Mouse (Mus musculus) myocyte (in vitro differentiated cells): ENCODE data around the gene Gm20388. TPM values are rescaled to one million over a fixed set of nuclear protein-coding genes. Genes with fewer than 3 reads are reported as not detected.

Source experiments
- H3K27me3 ChIP-seq: one replicate; pipeline ENCODE4 v1.6.1; 2011; ENCODE audit not compliant: control insufficient read depth, insufficient read depth, insufficient read length
- H3K36me3 ChIP-seq: one replicate; pipeline ENCODE4 v1.6.1; 2011; ENCODE audit not compliant: control insufficient read depth, insufficient read depth
- H3K4me2 ChIP-seq: one replicate; pipeline ENCODE4 v1.6.1; 2011; ENCODE audit warnings: low read depth, control low read depth
- H3K4me3 ChIP-seq: one replicate; pipeline ENCODE4 v1.5.1; 2011; ENCODE audit warnings: mild to moderate bottlenecking, control low read depth, moderate library complexity
- H3K79me2 ChIP-seq: one replicate; pipeline ENCODE4 v1.6.1; 2011; ENCODE audit not compliant: control insufficient read depth, insufficient read depth
- H3ac ChIP-seq: one replicate; pipeline ENCODE4 v1.6.1; 2011; ENCODE audit not compliant: control insufficient read depth, insufficient read length
- CEBPB ChIP-seq: IDR thresholded peaks from 2 replicates; pipeline ENCODE4 v1.6.1; 2011; ENCODE audit warnings: mild to moderate bottlenecking, moderate library complexity; ENCODE audit not compliant: poor library complexity, insufficient read depth, severe bottlenecking
- E2F4 ChIP-seq: IDR thresholded peaks from one replicate; pipeline ENCODE4 v1.6.1; 2011; ENCODE audit warnings: mild to moderate bottlenecking, control low read depth, moderate library complexity; ENCODE audit not compliant: insufficient read depth
- MAX ChIP-seq: IDR thresholded peaks from one replicate; pipeline ENCODE4 v1.6.1; 2011; ENCODE audit warnings: low read depth, mild to moderate bottlenecking, control low read depth
- MYOD1 ChIP-seq, 3 experiments: IDR thresholded peaks; one replicate each; pipeline ENCODE4 v1.6.1; 2011; ENCODE audit warnings: control low read depth in 2 of 3, low read depth in 2 of 3, mild to moderate bottlenecking in 2 of 3, moderate library complexity in 1 of 3; ENCODE audit not compliant: insufficient read length in 2 of 3, control insufficient read depth in 1 of 3
- MYOG ChIP-seq, 3 experiments: IDR thresholded peaks; one replicate each; pipeline ENCODE4 v1.6.1; 2011; ENCODE audit warnings: control low read depth in 2 of 3, low read depth in 2 of 3, mild to moderate bottlenecking in 2 of 3; ENCODE audit not compliant: insufficient read length in 2 of 3, control insufficient read depth in 1 of 3, insufficient read depth in 1 of 3
- POLR2A ChIP-seq: IDR thresholded peaks from one replicate; pipeline ENCODE4 v1.6.1; 2011; ENCODE audit warnings: low read depth, mild to moderate bottlenecking, control low read depth, moderate library complexity; ENCODE audit not compliant: insufficient read length
- POLR2AphosphoS2 ChIP-seq: IDR thresholded peaks from one replicate; pipeline ENCODE4 v1.6.1; 2011; ENCODE audit warnings: low read depth, control low read depth; ENCODE audit not compliant: insufficient read length
- REST ChIP-seq: IDR thresholded peaks from one replicate; pipeline ENCODE4 v1.6.1; 2011; ENCODE audit warnings: mild to moderate bottlenecking, control low read depth, moderate library complexity; ENCODE audit not compliant: insufficient read depth, insufficient read length
- SRF ChIP-seq: IDR thresholded peaks from one replicate; pipeline ENCODE4 v1.6.1; 2011; ENCODE audit warnings: low read depth; ENCODE audit not compliant: control insufficient read depth, insufficient read length
- TCF12 ChIP-seq: IDR thresholded peaks from one replicate; pipeline ENCODE4 v1.6.1; 2011; ENCODE audit warnings: mild to moderate bottlenecking, control low read depth; ENCODE audit not compliant: poor library complexity, insufficient read depth, severe bottlenecking
- TCF3 ChIP-seq: IDR thresholded peaks from one replicate; pipeline ENCODE4 v1.6.1; 2011; ENCODE audit warnings: low read depth, control low read depth; ENCODE audit not compliant: insufficient read length
- USF1 ChIP-seq: IDR thresholded peaks from one replicate; pipeline ENCODE4 v1.6.1; 2011; ENCODE audit warnings: low read depth, mild to moderate bottlenecking, control low read depth, moderate library complexity
- polyA plus RNA-seq: library from polyadenylated mRNA; unstranded; fragments of >200 nt; fragmentation: generic; extraction: Trizol; gene quantifications from one replicate; pipeline ENCODE4 v1.2.1, GENCODE M21; 2012; ENCODE audit warnings: missing spikeins

Gene Gm20388
- polyA plus RNA-seq, 1 experiment: 15.3 TPM

GRCm38 (mm10) chr8:123349073-123349472, 3438.4 kb downstream of the Gm20388 start:
- H3K4me3 ChIP-seq: no peak overlapping the region
- H3K36me3 ChIP-seq: no peaks in the 10 kb centered on the region
- H3K27me3 ChIP-seq: no peaks in the 10 kb centered on the region
- H3ac ChIP-seq: no peak overlapping the region
- no peaks in the 10 kb centered on the region for H3K79me2 ChIP-seq
- TF ChIP-seq E2F4: no peak
- TF ChIP-seq POLR2A: no peak
- no peak for TF ChIP-seq USF1
- no peak for TF ChIP-seq SRF
- TF ChIP-seq REST: no peak
- no peak for TF ChIP-seq CEBPB
- no peak for TF ChIP-seq MAX
- no peak for TF ChIP-seq MYOG (IDR thresholded peaks at IDR 0.05; ENCODE audit: control insufficient read depth in 1 of 3, insufficient read depth in 1 of 3, insufficient read length in 2 of 3, low read depth in 2 of 3)
- TF ChIP-seq POLR2AphosphoS2: no peak
- TF ChIP-seq MYOD1 (IDR thresholded peaks at IDR 0.05; ENCODE audit: control insufficient read depth in 1 of 3, insufficient read length in 2 of 3, low read depth in 2 of 3): no peak
- no peak for TF ChIP-seq TCF12
- no peak for TF ChIP-seq TCF3
- H3K4me2 ChIP-seq: no peak overlapping the region

DNA sequence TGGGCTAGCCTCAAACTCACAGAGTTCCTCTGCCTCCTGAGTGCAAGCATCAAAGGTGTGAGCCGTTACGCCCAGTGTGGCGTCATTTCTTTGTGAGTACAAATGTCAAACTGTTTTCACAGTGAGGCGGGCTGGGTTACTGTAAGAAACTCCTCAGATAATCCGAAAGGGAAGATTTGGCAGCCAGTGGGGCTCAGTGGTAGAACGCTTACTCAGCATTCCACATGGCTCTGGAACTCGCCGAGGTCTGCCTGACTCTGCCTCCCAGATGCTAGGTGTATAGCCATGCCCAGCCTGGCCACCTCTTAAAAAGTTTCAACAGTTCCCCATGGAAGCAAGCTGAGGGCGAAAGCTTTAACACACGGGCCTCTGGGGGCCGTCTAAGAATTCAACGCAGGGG, 3441.5 kb downstream of the Gm20388 start:
- H3ac ChIP-seq: no peak overlapping the region
- no peak overlapping the region for H3K4me3 ChIP-seq
- no peaks in the 10 kb centered on the region for H3K79me2 ChIP-seq
- TF ChIP-seq USF1 (no peak), REST (no peak)
- no peak overlapping the region for H3K4me2 ChIP-seq
- H3K36me3 ChIP-seq: no peaks in the 10 kb centered on the region
- no peaks in the 10 kb centered on the region for H3K27me3 ChIP-seq

- Histone ChIP-seq H3K79me2 (no peaks in the 10 kb centered on the region), H3K27me3 (no peaks in the 10 kb centered on the region), H3ac (no peak overlapping the region), H3K36me3 (no peaks in the 10 kb centered on the region), H3K4me2 (no peak overlapping the region), H3K4me3 (no peak overlapping the region)
- TF ChIP-seq E2F4 (no peak), POLR2AphosphoS2 (no peak), USF1 (no peak), CEBPB (no peak), SRF (no peak)
Measured at GRCm38 (mm10) chr8:123352786-123353185, 3442.1 kb downstream of the Gm20388 start.

DNA sequence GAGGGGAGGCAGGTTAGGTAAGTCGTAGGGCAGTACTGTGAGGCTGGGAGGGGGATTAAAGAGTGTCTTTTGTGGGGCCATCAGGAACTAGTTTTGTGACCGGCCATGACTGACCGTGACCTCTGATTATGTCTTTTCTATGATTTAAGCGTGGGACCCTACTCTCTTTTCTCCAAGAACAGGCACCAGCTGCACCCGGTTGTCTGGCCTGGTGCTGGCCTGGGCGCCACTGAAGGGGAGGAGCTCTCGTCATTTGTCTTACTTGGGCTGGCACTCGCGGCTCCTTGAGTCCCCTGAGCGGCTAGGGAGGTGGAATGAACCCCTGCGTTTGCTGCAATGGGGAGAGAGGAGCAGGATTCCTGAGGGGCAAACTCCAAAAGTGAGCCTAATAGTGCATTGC, 3442.6 kb downstream of the Gm20388 start:
- Histone ChIP-seq H3K36me3 (no peaks in the 10 kb centered on the region), H3K4me2 (no peak overlapping the region), H3K4me3 (no peak overlapping the region), H3K27me3 (no peaks in the 10 kb centered on the region), H3K79me2 (no peaks in the 10 kb centered on the region), H3ac (no peak overlapping the region)
- no peak for TF ChIP-seq CEBPB
- no peak for TF ChIP-seq TCF3
- TF ChIP-seq POLR2AphosphoS2: no peak
- no peak for TF ChIP-seq SRF
- no peak for TF ChIP-seq TCF12
- no peak for TF ChIP-seq MAX
- no peak for TF ChIP-seq USF1
- no peak for TF ChIP-seq MYOG (IDR thresholded peaks at IDR 0.05; ENCODE audit: control insufficient read depth in 1 of 3, insufficient read depth in 1 of 3, insufficient read length in 2 of 3, low read depth in 2 of 3)
- no peak for TF ChIP-seq REST
- TF ChIP-seq MYOD1 (IDR thresholded peaks at IDR 0.05; ENCODE audit: control insufficient read depth in 1 of 3, insufficient read length in 2 of 3, low read depth in 2 of 3): no peak
- TF ChIP-seq E2F4: no peak
- TF ChIP-seq POLR2A: no peak

DNA sequence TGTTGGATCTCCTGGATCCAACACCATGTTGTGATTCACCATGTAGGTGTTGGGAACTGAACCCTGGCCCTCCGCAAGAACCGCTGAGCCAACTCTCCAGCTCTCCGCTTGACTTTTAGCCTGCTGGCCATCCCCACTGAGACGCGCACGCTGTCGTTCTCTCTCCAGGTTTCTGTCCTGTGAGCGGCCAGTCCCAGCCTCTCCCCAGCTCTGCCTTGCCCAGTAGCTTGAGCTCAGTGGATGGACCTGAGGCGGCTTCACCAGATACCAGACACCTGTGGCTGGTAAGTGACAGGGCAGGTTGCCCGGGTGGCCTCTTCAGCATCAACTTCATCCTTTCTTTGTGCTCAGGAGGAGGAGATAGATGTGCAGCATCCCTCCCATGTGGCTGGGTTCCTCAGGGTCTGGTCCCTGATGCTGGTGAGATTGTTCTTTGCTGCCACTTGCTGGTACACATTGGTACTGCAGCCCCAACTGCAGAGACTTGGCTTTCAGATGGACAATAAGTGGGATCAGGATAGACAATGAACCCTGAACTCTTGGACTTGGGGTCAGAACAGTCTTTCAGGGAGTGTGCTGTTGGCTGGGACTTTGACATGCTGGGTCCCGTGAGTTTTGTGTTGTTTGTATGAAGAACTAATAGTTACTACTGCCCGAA, 3450.6 kb downstream of the Gm20388 start:
- H3K27me3 ChIP-seq: no peaks in the 10 kb centered on the region
- TF ChIP-seq REST: no peak
- TF ChIP-seq POLR2AphosphoS2: no peak
- no peak for TF ChIP-seq MAX
- TF ChIP-seq MYOG (IDR thresholded peaks at IDR 0.05; ENCODE audit: control insufficient read depth in 1 of 3, insufficient read depth in 1 of 3, insufficient read length in 2 of 3, low read depth in 2 of 3): no peak
- no peak for TF ChIP-seq USF1
- no peak for TF ChIP-seq SRF
- no peak for TF ChIP-seq MYOD1 (IDR thresholded peaks at IDR 0.05; ENCODE audit: control insufficient read depth in 1 of 3, insufficient read length in 2 of 3, low read depth in 2 of 3)
- no peak for TF ChIP-seq E2F4
- TF ChIP-seq TCF12: no peak
- TF ChIP-seq POLR2A: no peak
- no peak for TF ChIP-seq CEBPB
- TF ChIP-seq TCF3: no peak
- H3K4me3 ChIP-seq: no peak overlapping the region
- no peak overlapping the region for H3K4me2 ChIP-seq
- no peaks in the 10 kb centered on the region for H3K36me3 ChIP-seq
- no peak overlapping the region for H3ac ChIP-seq
- H3K79me2 ChIP-seq: no peaks in the 10 kb centered on the region
